Mouse (Mus musculus) urinary bladder, postnatal 10 days (tissue): ENCODE results near the gene Cyp11a1.

Source experiments
- DNase-seq: peaks from one replicate; pipeline ENCODE4 v3.0.0; 2022; ENCODE audit warnings: low spot score

Gene Cyp11a1

GRCm38 (mm10) chr9:58044828-58045227 lies 38.6 kb downstream of the Cyp11a1 start:
- DNase-seq = no peak

GRCm38 (mm10) chr9:58045646-58046045 lies 39.4 kb downstream of the Cyp11a1 start:
- DNase-seq = no peak

GRCm38 (mm10) chr9:58047061-58047460 lies 40.9 kb downstream of the Cyp11a1 start:
- DNase-seq = no peak

GRCm38 (mm10) chr9:58048621-58049020 lies 42.4 kb downstream of the Cyp11a1 start:
- no peak for DNase-seq

GRCm38 (mm10) chr9:58049186-58049585 lies 43.0 kb downstream of the Cyp11a1 start:
- DNase-seq = no peak

GRCm38 (mm10) chr9:58049861-58050260 lies 43.6 kb downstream of the Cyp11a1 start:
- DNase-seq = no peak

GRCm38 (mm10) chr9:58051937-58052336 lies 45.7 kb downstream of the Cyp11a1 start:
- no peak for DNase-seq

GRCm38 (mm10) chr9:58053102-58053501 lies 46.9 kb downstream of the Cyp11a1 start:
- DNase-seq = no peak

- DNase-seq = no peak
Measured at GRCm38 (mm10) chr9:58053544-58053943, 47.3 kb downstream of the Cyp11a1 start.

- no peak for DNase-seq
Measured at GRCm38 (mm10) chr9:58054032-58054431, 47.8 kb downstream of the Cyp11a1 start.

GRCm38 (mm10) chr9:58055666-58056065 lies 49.5 kb downstream of the Cyp11a1 start:
- no peak for DNase-seq

- no peak for DNase-seq
Measured at GRCm38 (mm10) chr9:58059920-58060319, 53.7 kb downstream of the Cyp11a1 start.

GRCm38 (mm10) chr9:58060677-58061667 lies 54.8 kb downstream of the Cyp11a1 start:
- no peak for DNase-seq

- DNase-seq = no peak
Measured at GRCm38 (mm10) chr9:58063531-58063930, 57.3 kb downstream of the Cyp11a1 start, which contains the start of gene Stra6. Stra6 (plus strand) TSS chr9:58063788.

GRCm38 (mm10) chr9:58065532-58065931 lies 59.3 kb downstream of the Cyp11a1 start:
- no peak for DNase-seq

- no peak for DNase-seq
Measured at GRCm38 (mm10) chr9:58065977-58066730, 59.9 kb downstream of the Cyp11a1 start.

- no peak for DNase-seq
Measured at GRCm38 (mm10) chr9:58066731-58067095, 60.5 kb downstream of the Cyp11a1 start.

GRCm38 (mm10) chr9:58067546-58067945 lies 61.3 kb downstream of the Cyp11a1 start:
- DNase-seq = no peak

GRCm38 (mm10) chr9:58074561-58074960 lies 68.3 kb downstream of the Cyp11a1 start:
- no peak for DNase-seq
